Mouse (Mus musculus) neural tube, embryonic 14.5 days (tissue): ENCODE measurements around the gene Cldn6. TPM values are rescaled to one million over a fixed set of nuclear protein-coding genes. Genes with fewer than 3 reads are reported as not detected.
A peak's percentile ranks its signal among the peaks of the same experiment; 100 is the strongest.

Experiments
- ATAC-seq: fragments of 200-750 bp; cut with Nextera tagmentation; 2 replicates; pipeline ENCODE4 v1.8.0; 2017; ENCODE audit warnings: low read depth, mild to moderate bottlenecking, moderate TSS enrichment, moderate library complexity
- H3K27ac ChIP-seq: fragments of 300-500 bp; sonication (generic); 2 replicates; pipeline ENCODE4 v1.5.1; 2014; ENCODE audit warnings: low read depth, mild to moderate bottlenecking, control low read depth, low read length, moderate library complexity, mixed read lengths
- H3K27me3 ChIP-seq: fragments of 300-500 bp; sonication (generic); 2 replicates; pipeline ENCODE4 v1.6.1; 2014; ENCODE audit warnings: low read length; ENCODE audit not compliant: control insufficient read depth, insufficient read depth
- H3K36me3 ChIP-seq: fragments of 300-500 bp; sonication (generic); 2 replicates; pipeline ENCODE4 v1.6.1; 2014; ENCODE audit warnings: low read length, mixed read lengths; ENCODE audit not compliant: control insufficient read depth, insufficient read depth
- H3K4me1 ChIP-seq: fragments of 300-500 bp; sonication (generic); 2 replicates; pipeline ENCODE4 v1.6.1; 2014; ENCODE audit warnings: low read length; ENCODE audit not compliant: control insufficient read depth, insufficient read depth
- H3K4me2 ChIP-seq: fragments of 300-500 bp; sonication (generic); 2 replicates; pipeline ENCODE4 v1.6.1; 2014; ENCODE audit warnings: mild to moderate bottlenecking, low read depth, low read length, control low read depth
- H3K4me3 ChIP-seq: fragments of 300-500 bp; sonication (generic); 2 replicates; pipeline ENCODE4 v1.5.1; 2014; ENCODE audit warnings: low read depth, low read length, control low read depth, mixed read lengths
- H3K9ac ChIP-seq: fragments of 300-500 bp; sonication (generic); replicated peaks from 2 replicates; pipeline ENCODE4 v1.6.1; 2014; ENCODE audit warnings: low read depth, mild to moderate bottlenecking, control low read depth, low read length, mixed read lengths
- H3K9me3 ChIP-seq: fragments of 300-500 bp; sonication (generic); 2 replicates; pipeline ENCODE4 v1.6.1; 2016; ENCODE audit warnings: low read length; ENCODE audit not compliant: control insufficient read depth
- WGBS: fragments of 180-500 bp; shearing (Covaris S2); extraction: QIAGEN DNeasy Blood & Tissue Kit; methylation state at CpG from one replicate; pipeline ENCODE4 v1.1.7; 2014; 5-methylcytosine and 5-hydroxymethylcytosine counted together
- polyA plus RNA-seq: library from polyadenylated mRNA; unstranded; fragments of >200 nt; fragmentation: Nextera tagmentation; extraction: Ambion mirVana; gene quantifications from 2 replicates; pipeline ENCODE4 v1.2.1, GENCODE M21; 2014

The Cldn6 gene
- polyA plus RNA-seq, 1 experiment from 2014 or later: not detected

- no peak overlapping the region for H3K27ac ChIP-seq
These were observed 24.6 kb upstream of the Cldn6 start for GRCm38 (mm10) chr17:23654410-23654809.

DNA sequence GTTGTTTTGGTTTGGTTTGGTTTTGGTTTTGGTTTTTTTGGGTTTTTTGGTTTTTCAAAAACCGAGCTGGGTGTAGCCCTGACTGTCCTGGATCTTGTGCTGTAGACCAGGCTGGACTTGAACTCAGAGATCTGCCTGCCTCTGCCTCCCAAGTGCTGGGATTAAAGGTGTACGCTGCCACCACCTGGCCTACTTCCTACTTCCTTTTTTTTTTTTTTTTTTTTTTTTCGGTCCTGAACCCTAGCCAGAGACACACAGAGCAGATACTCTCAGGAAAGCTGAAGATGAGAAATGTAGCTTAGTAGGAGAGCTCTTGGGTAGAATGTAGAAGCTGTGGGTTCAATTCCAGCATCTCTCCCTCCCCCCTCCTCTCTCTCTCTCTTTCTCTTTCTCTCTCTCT, 20.6 kb upstream of the Cldn6 start:
- Histone ChIP-seq H3K27me3 (peaks cover 14% of the 10 kb centered on the region), H3K9ac (no peak overlapping the region), H3K9me3 (no peaks in the 10 kb centered on the region), H3K4me1 (no peaks in the 10 kb centered on the region), H3K4me3 (no peak overlapping the region), H3K27ac (no peak overlapping the region), H3K36me3 (no peaks in the 10 kb centered on the region), H3K4me2 (no peak overlapping the region)
- WGBS: 78% methylated on average over 3 of the region's 3 CpGs
- no peak for ATAC-seq

More at GRCm38 (mm10) chr17:23654410-23654809, 24.6 kb upstream of the Cldn6 start:
- no peaks in the 10 kb centered on the region for H3K4me1 ChIP-seq
- ATAC-seq: no peak
- H3K9ac ChIP-seq: no peak overlapping the region
- no peaks in the 10 kb centered on the region for H3K27me3 ChIP-seq
- H3K4me3 ChIP-seq: no peak overlapping the region
- H3K9me3 ChIP-seq: no peaks in the 10 kb centered on the region
- no peak overlapping the region for H3K4me2 ChIP-seq
- WGBS: 57% methylated on average over 2 of the region's 2 CpGs
- no peaks in the 10 kb centered on the region for H3K36me3 ChIP-seq

GRCm38 (mm10) chr17:23660117-23660875, 18.8 kb upstream of the Cldn6 start, which contains the start of gene Bicdl2:
TSS of gene Bicdl2 (plus strand) at chr17:23660506.
- Histone ChIP-seq H3K4me1 (no peaks in the 10 kb centered on the region), H3K9me3 (no peaks in the 10 kb centered on the region), H3K4me2 (no peak within 1 kb of the TSS), H3K9ac (no peak within 1 kb of the TSS), H3K27me3 (peaks cover 14% of the 10 kb centered on the region), H3K36me3 (no peaks in the 10 kb centered on the region), H3K4me3 (no peak within 1 kb of the TSS), H3K27ac (no peak within 1 kb of the TSS)
- no peak for ATAC-seq
- 6% methylated on average over 27 of the region's 27 CpGs for WGBS

DNA sequence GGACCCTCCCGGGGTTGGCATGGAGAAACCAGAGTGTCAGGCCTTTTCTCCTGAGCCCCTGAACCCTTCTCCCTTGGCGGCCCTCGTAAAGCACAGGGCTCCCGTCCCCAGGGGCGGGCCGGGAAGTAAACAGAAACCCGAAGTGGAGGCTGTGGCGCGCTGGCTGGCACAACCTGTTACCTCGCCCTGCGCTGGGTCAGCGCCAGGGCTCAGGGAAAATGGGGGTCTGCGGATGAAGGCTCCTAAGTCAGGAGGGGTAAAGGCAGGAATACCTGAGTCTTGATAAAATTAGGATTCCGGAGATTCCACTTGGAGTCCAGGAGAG, 18.2 kb upstream of the Cldn6 start:
- Histone ChIP-seq H3K27me3 (peaks cover 14% of the 10 kb centered on the region), H3K9ac (no peak overlapping the region), H3K4me3 (no peak overlapping the region), H3K4me2 (no peak overlapping the region), H3K4me1 (no peaks in the 10 kb centered on the region), H3K27ac (no peak overlapping the region), H3K9me3 (no peaks in the 10 kb centered on the region), H3K36me3 (no peaks in the 10 kb centered on the region)
- no peak for ATAC-seq
- WGBS: 2% methylated on average over 14 of the region's 14 CpGs

DNA sequence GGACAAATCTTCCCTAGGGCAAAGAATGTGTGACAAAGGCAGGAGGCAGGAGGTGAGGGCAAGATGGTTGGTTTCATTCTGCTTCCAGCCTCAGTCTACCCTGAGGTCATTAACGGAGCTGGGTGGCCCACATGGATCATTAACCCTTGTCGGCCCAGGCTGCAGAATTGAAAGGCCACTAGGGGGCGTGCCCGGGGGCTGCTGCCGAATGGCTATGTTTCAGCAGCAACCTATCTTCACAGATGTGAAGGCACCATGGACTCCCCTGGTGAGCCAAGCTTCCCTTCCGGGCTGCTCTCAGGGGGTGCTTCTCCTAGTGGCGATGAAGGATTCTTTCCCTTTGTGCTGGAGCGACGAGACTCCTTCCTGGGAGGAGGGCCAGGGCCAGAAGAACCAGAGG, 17.5 kb upstream of the Cldn6 start:
- Histone ChIP-seq H3K4me1 (no peaks in the 10 kb centered on the region), H3K9me3 (no peaks in the 10 kb centered on the region), H3K36me3 (no peaks in the 10 kb centered on the region), H3K9ac (no peak overlapping the region), H3K27ac (no peak overlapping the region), H3K4me2 (no peak overlapping the region), H3K27me3 (peaks cover 14% of the 10 kb centered on the region), H3K4me3 (no peak overlapping the region)
- no peak for ATAC-seq
- WGBS: 1% methylated on average over 9 of the region's 9 CpGs

DNA sequence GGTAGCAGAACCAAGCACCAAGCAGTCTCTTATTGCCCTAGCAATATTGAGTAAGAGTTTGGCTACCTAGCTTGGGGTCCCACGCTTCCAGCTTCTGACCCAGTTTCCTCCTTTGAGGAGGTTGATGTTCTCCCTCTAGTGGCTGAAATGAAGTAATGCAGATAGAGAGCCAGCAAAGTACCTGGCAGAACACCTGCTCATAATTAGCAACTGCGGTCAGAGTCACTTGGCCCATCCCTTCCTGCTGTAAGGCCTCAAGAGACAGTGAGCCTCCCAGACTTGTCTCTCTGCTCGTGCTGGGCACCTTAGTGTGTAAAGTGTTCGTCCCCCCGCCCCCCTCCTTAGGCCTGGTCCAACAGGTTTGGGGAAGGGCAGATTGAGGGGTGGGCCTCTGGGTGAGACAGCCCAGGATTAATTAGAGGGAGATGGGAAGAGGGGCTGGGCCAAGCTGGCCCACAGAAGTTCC, 14.5 kb upstream of the Cldn6 start:
- Histone ChIP-seq H3K4me2 (no peak overlapping the region), H3K27me3 (peaks cover 14% of the 10 kb centered on the region), H3K27ac (no peak overlapping the region), H3K4me3 (no peak overlapping the region), H3K4me1 (no peaks in the 10 kb centered on the region), H3K36me3 (peaks cover 5% of the 10 kb centered on the region; the same call in 1 of the 2 replicates), H3K9me3 (no peaks in the 10 kb centered on the region), H3K9ac (no peak overlapping the region)
- ATAC-seq: peak; percentile 25; the same call in 1 of the 2 replicates
- WGBS: 14% methylated on average over 5 of the region's 5 CpGs

DNA sequence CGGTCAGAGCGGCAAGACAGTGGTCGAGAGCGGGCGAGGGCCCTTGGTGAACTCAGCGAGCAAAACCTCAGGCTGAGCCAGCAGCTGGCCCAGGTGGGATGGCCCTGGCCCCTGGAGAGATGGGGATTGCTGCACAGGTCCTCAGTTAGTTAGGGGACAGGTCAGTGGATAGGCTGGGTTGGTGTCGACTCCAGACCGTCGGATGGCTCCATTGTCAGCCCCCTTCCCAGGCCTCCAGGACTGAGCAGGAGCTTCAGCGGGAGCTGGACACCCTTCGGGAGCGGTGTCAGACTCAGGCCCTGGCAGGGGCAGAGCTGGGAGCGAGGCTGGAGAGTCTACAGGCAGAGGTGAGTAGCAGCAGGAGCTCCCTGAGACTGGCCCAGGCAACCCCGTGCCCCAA, 13.5 kb upstream of the Cldn6 start:
- 87% methylated on average over 14 of the region's 14 CpGs for WGBS
- ATAC-seq: no peak
- Histone ChIP-seq H3K36me3 (peaks cover 5% of the 10 kb centered on the region; the same call in 1 of the 2 replicates), H3K9me3 (no peaks in the 10 kb centered on the region), H3K4me2 (no peak overlapping the region), H3K27me3 (peaks cover 8% of the 10 kb centered on the region), H3K9ac (no peak overlapping the region), H3K27ac (no peak overlapping the region), H3K4me1 (no peaks in the 10 kb centered on the region), H3K4me3 (no peak overlapping the region)

GRCm38 (mm10) chr17:23670516-23671074, 8.5 kb upstream of the Cldn6 start:
- WGBS: 93% methylated on average over 7 of the region's 7 CpGs
- ATAC-seq: no peak

DNA sequence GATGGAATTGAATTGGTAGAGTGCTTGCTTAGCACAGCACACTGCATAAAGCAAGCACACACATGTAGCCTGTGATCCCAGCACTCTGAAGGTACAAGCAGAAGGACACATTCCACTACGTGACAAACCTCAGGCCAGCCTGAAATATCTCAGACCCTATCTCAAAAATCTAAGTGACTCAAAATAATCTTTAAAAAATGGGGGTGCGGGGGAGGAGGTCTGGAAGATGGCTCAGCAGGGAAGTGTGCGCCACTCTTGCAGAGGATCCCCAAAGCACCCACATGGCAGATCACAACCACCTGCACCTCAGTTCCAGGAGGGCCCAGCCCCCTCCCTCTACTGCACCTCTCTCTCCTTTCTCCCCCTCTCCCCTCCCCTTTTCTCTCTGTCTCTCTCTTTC, 7.5 kb upstream of the Cldn6 start:
- ATAC-seq: no peak
- 95% methylated on average over 3 of the region's 3 CpGs for WGBS
- H3K4me1 ChIP-seq: peaks cover 6% of the 10 kb centered on the region; the same call in 1 of the 2 replicates
- H3K9ac ChIP-seq: no peak overlapping the region
- no peak overlapping the region for H3K4me2 ChIP-seq
- peaks cover 4% of the 10 kb centered on the region; the same call in 1 of the 2 replicates for H3K27me3 ChIP-seq
- no peak overlapping the region for H3K4me3 ChIP-seq
- H3K9me3 ChIP-seq: no peaks in the 10 kb centered on the region
- H3K36me3 ChIP-seq: peaks cover 5% of the 10 kb centered on the region; the same call in 1 of the 2 replicates
- no peak overlapping the region for H3K27ac ChIP-seq

More at GRCm38 (mm10) chr17:23670516-23671074, 8.5 kb upstream of the Cldn6 start:
- Histone ChIP-seq H3K27me3 (no peaks in the 10 kb centered on the region), H3K9me3 (no peaks in the 10 kb centered on the region), H3K27ac (no peak overlapping the region), H3K4me2 (no peak overlapping the region), H3K4me1 (no peaks in the 10 kb centered on the region; the same call in 1 of the 2 replicates), H3K4me3 (no peak overlapping the region), H3K36me3 (peaks cover 5% of the 10 kb centered on the region; the same call in 1 of the 2 replicates), H3K9ac (no peak overlapping the region)
